Mouse (Mus musculus) erythroblast, embryonic 14.5 days (primary cell): ENCODE data around the gene Prrt1.

Source experiments
- GATA1 ChIP-seq: IDR thresholded peaks from 2 replicates; pipeline ENCODE4 v1.6.1; 2012; ENCODE audit warnings: low read length, inconsistent platforms, mixed read lengths
- TAL1 ChIP-seq: IDR thresholded peaks from 3 replicates; pipeline ENCODE4 v1.6.1; 2012; ENCODE audit warnings: low read length, inconsistent platforms, mixed read lengths

- TF ChIP-seq GATA1 = no peak
- no peak for TF ChIP-seq TAL1
Measured at GRCm38 (mm10) chr17:34585121-34585520, 44.2 kb upstream of the Prrt1 start.
